Mouse (Mus musculus) testis, adult 2 months (tissue): ENCODE measurements around the gene Myh14.

Source experiments
- CTCF ChIP-seq: fragments of 200-500 bp; IDR thresholded peaks from 2 replicates; pipeline ENCODE4 v1.5.1; 2012; ENCODE audit warnings: low read depth, mild to moderate bottlenecking, inconsistent platforms, low read length, moderate library complexity; ENCODE audit not compliant: control insufficient read depth, insufficient read depth, insufficient replicate concordance
- POLR2A ChIP-seq: fragments of 200-500 bp; IDR thresholded peaks from 2 replicates; pipeline ENCODE4 v1.6.1; 2012; ENCODE audit warnings: low read depth, mild to moderate bottlenecking, inconsistent platforms, low read length, moderate library complexity; ENCODE audit not compliant: control insufficient read depth

- TF ChIP-seq POLR2A (no peak), CTCF (no peak)
Observed at GRCm38 (mm10) chr7:44586518-44586917, 84.1 kb downstream of the Myh14 start.
